Mouse (Mus musculus) induced T-regulatory cell, adult 2 months (primary cell): ENCODE results near the gene Prkag1.

Source experiments
- DNase-seq: peaks from one replicate; pipeline ENCODE4 v3.0.0-alpha.2; 2012; ENCODE audit warnings: low read depth

The Prkag1 gene

DNA sequence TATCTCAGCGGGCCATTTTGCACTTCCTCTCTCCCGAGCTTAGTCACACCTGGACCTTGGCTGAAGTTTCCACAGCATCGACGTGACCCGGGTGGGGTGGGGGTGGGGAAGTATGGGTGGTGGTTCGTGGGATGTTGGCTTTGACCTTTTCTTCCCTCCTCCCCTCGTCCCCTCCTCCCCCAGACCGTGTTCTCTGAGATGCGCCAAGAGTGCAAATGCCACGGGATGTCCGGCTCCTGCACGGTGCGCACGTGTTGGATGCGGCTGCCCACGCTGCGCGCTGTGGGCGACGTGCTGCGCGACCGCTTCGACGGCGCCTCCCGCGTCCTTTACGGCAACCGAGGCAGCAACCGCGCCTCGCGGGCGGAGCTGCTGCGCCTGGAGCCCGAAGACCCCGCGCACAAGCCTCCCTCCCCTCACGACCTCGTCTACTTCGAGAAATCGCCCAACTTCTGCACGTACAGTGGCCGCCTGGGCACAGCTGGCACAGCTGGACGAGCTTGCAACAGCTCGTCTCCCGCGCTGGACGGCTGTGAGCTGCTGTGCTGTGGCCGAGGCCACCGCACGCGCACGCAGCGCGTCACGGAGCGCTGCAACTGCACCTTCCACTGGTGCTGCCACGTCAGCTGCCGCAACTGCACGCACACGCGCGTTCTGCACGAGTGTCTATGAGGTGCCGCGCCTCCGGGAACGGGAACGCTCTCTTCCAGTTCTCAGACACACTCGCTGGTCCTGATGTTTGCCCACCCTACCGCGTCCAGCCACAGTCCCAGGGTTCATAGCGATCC lies 38.9 kb downstream of the Prkag1 start:
- no peak for DNase-seq

DNA sequence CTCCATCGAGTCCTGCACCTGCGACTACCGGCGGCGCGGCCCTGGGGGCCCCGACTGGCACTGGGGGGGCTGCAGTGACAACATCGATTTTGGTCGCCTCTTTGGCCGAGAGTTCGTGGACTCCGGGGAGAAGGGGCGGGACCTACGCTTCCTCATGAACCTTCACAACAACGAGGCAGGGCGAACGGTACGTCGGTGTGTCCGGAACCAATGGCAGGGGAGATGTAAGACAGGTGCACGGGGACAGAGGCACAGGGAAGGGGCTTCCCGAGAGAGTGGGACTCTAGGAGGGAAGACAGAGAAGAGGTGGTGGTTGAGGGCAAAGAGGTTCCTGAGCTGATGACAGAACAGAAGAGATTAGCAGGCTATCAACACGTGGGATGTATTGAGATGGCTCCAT lies 39.5 kb downstream of the Prkag1 start:
- DNase-seq, result peak; percentile 53

DNA sequence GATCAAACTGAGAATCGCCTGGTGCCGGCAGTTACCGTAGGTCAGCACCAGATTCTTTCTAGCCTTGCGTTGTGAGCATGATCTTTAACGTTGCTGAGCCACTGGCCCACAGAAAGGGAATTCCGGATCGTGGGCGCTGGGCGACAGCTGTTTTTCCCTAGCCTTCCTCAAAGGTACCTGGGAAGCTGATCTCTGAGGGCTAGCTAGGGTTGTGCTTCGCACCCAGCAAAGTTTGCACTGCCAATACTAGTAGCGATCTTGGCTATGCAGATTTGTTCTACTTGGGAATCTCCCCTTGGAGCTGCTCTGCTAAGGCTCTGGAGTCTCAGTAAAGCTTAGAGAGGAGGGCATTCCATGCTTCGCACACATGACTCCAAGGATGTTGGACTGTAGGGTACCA lies 40.1 kb downstream of the Prkag1 start:
- DNase-seq, result no peak

DNA sequence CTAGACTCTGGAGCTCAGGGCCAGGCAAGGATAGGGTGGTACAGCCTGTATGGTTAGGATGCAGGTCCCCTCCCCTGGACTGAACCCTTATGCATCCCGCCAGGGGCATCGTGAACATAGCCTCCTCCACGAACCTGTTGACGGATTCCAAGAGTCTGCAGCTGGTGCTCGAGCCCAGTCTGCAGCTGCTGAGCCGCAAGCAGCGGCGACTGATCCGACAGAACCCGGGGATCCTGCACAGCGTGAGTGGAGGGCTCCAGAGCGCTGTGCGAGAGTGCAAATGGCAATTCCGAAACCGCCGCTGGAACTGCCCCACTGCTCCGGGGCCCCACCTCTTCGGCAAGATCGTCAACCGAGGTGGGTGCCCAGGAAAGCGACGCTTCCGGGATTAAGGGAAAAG lies 40.6 kb downstream of the Prkag1 start:
- DNase-seq, result no peak

DNA sequence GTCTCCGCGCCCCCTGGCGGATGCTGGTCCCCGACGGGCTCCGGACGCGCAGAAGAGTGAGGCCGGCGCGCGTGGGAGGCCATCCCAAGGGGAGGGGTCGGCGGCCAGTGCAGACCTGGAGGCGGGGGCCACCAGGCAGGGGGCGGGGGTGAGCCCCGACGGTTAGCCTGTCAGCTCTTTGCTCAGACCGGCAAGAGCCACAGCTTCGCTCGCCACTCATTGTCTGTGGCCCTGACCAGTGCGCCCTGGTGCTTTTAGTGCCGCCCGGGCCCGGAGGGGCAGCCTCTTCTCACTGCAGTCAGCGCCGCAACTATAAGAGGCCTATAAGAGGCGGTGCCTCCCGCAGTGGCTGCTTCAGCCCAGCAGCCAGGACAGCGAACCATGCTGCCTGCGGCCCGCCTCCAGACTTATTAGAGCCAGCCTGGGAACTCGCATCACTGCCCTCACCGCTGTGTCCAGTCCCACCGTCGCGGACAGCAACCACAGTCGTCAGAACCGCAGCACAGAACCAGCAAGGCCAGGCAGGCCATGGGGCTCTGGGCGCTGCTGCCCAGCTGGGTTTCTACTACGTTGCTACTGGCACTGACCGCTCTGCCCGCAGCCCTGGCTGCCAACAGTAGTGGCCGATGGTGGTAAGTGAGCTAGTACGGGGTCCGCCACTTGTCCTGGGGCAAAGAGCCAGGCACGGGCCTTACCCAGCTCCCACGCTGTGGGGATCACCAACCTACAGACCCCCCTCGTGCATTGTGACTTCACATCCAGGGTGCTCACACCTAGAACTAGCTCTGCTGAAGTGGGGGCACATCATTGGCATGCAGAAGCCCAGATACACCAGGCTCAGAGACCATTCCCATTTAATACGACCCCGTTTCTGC lies 41.4 kb downstream of the Prkag1 start, which contains the start of gene Wnt1:
Gene Wnt1 (plus strand): TSS at position 197 of the 875 bp plus-strand sequence.
- peak; percentile 74 for DNase-seq

DNA sequence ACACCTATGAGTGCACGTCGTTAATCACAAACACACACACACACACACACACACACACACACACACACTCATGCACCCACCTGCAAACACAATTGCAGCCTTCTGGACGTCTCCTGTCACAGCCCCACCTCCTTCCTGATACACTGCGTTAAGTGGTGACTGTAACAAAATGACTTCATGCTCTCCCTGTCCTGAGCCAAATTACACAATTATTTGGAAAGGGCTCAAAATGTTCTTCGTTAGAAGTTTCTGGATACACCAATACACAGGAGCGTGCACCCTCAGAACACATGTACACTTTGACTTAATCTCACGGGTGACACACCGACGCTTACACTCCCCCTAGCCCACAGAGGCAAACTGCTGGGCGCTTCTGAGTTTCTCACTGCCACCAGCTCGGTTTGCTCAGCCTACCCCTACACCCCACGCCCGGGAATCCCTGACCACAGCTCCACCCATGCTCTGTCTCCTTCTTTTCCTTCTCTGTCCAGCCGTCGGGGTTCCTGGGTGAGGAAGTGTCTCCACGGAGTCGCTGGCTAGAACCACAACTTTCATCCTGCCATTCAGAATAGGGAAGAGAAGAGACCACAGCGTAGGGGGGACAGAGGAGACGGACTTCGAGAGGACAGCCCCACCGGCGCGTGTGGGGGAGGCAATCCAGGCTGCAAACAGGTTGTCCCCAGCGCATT lies 42.2 kb downstream of the Prkag1 start:
- peak; percentile 38 for DNase-seq

DNA sequence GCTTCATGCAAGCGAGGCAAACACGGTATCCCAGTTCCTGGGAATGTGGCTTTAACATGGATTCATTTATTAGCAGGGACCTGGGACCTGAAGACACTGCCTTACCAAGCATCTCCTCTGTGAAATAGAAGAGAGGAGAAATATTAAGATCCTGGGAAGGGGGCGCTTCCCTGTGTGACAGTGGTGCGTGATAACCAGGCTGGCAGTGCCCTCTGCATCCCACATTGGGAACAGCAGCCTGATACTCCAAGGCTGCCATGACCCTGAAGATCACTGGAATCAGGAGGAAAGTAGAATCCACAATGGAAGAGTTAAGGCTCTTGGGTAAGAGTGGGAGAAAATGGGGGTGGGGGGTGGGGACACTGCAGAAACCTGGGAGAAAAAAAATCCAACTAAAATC lies 43.4 kb downstream of the Prkag1 start:
- DNase-seq, result no peak

DNA sequence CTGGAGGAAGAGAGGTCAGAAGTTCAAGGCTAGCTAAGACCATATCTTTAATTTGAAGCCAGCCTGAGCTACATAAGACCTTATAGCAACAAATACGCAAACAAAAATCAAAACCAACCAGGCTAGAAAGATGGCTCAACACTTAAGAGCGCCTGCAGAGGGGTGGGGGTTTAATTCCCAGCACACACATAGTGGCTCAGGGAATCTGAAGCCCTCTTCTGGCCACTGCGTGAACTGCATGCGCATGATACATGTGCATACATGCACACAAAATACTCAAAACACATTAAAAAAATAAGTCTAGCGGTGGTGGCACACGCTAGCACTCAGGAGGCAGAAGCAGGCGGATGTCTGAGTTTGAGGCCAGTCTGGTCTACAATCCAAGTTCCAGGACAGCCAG lies 45.6 kb downstream of the Prkag1 start:
- DNase-seq, result peak; percentile 66

DNA sequence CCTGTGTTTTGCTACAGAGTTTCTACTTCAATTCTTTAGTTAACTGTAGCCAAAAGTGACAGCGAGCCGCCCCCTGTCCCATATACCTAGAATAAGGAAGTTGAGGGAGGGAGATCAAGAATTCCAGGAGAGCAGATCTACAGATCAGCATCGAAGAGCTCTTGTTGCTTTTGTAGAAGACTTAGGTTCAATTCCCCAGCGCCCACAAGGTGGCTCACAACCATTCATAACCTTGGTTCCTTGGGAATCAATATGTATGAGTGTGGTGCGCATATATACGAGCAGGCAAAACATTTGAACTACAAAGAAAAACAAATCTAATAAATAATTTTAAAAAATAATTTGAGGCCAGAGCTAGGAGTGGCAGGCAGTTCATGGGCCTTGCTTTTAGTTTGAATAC lies 50.2 kb downstream of the Prkag1 start:
- no peak for DNase-seq

DNA sequence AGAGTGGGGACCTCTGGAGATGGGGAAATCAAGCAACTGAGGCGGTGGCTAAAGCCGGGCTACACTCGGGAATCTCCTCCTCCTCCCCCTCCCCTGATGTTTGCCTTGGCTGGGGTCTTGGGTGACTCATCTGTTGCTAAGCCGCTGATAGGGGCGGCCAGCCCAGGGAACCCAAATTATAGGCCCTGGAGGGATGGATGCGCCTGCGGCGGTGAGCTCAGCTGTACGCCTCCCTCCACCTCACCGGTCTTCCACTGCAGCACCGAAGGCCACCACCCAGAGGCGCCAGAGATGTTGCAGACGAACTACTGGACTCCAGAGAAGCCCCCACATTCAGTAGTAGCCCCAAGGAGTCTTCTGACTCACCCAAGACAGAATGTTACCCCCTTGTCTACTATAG lies 50.7 kb downstream of the Prkag1 start:
- no peak for DNase-seq

DNA sequence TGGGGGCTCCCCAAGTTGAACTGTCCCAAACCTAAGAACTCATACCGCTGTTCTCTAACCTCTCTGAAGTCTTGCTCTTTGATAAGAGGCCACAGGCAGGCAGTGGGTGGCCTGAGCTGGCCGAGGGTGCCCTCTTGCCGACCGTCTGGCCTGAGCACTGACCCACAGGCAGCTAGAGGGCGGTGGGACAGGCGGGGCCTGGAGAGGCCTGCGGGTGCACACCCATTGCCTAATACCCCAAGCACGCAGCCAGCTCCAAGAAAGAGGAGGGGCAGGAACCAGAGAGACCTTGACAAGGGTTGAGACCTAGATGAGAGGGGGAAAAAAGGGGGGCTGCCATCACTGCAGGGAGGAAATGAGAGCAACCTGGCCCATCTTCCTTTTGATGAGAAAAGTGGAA lies 51.2 kb downstream of the Prkag1 start:
- no peak for DNase-seq

DNA sequence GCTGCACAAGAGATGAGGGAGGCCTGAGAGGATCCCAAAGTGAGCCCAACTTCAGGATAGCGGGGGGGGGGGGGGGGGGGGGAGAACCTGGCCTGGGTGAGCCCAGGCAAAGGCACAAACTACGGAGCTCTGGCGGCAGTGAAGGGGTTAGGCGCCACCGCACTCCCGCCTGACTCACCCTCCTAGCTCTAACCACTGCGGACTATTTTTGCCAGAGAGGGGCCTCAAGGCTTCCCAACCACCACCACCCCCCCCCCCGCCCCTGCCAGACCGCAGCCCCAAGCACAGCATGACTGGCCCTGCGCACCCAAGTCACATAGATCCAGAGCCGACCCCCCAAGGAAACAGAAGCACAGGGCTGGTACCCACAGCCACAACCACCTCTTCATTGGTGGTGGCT lies 52.5 kb downstream of the Prkag1 start:
- no peak for DNase-seq

DNA sequence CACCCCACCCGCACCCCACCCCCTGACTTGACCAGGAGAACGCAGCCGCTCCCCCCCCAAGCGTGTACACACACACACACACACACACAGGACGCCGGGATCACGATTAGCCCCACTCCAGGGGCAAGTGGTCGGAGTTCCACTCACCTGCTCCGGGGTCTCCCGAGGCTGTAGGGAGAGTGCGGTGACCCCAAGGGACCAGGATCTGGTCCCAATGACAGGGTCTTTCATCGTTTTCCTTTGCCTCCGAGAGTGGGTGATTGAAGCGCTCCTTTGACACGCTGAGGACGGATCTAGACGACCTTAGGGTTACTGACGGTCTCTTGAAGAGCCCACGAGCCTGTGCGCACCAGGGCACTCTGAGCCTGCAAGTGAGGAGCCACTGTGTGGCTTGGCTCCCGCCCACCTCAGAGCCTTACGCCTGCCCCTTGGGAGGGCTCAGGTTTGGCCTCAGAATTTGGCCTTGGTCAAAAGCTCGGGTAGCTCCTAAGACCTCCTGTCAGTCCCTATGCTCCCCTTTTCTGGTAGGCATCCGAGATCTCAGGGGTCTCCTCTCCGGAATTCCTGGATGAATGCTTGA lies 53.0 kb downstream of the Prkag1 start:
- DNase-seq, result no peak

DNA sequence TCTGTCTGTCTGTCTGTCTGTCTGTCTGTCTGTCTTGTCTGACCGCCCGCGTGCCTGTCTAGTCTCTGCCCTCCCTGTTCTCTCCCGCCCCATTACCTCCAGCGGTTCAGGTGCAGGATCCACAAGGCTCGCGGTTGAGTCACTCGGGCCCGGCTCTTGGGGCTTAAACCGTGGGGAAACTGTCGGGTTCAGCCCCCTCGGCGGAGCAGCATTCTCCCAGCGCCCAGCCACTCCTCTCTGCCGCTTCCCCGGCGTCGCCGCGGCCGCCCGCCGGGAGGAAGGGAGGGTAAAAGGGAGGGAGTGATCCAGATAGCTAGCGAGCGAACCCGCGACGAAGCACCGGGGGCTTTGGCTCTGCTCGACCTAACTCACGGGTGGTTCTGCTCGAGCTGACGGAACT lies 53.6 kb downstream of the Prkag1 start, which contains the start of gene Wnt10b:
Gene Wnt10b (minus strand): TSS at position 389 of the 400 bp plus-strand sequence.
- DNase-seq, result peak; percentile 48

DNA sequence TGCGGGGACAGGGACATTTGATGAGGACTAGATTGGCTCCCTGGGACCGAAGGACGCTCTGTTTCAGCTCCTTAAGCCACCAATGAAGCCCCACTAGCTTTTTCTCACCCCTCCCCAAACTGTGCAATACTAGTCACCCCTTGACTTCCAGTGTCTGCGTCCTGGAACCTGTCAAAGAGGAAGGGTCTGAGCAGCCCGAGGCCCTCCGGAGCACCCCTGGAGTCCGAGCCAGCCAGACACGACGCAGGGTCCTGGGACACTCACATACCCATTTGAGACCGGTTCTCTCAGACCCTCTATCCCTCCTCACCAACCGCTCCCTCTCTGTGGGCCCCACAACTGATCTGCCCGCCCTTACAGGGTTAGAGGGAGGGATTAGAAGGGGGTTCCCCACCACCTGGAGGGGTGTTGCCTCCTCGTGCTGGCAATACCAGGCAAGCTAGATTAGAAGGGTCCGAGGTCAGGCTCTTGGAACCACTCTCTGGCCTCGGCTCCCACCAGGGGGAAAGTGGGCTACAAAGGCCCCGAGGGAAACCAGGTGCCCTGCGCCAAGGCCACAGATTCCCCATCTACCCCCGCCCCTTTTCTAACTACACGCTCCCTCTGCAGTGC lies 54.2 kb downstream of the Prkag1 start:
- peak; percentile 52 for DNase-seq

DNA sequence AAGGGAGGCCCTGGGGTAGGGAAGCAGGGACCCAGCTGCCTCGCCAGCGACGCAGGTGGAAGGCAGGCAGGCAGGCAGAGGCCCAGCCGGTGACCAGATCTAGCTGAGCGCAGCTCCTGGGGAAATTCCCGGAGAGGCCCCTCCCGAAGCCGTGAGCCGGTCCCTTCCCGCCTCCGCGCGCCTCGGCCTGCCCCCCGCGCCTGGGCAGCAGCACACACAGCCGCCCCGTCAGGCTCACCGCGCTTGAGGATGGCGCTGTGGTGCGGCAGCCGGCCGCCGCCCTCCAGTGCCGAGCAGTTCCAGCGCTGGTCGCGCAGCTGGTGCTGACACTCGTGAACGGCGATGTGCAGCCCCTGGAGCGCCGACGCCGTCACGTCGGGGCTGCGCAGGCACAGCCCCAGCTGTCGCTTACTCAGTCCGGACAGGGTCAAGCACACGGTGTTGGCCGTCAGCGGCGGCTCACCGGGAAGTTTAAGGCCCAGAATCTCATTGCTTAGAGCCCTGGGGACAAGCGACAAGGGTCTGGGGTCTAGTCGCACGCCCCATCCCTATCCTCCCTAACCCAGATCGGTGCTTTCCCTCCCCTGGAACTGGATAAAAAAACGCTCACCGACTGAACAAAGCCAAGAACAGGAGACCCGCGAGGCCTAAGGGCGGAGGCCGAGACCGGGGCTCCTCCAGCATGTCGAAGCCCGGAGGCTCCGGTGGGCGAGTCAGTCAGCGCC lies 54.9 kb downstream of the Prkag1 start:
- peak; percentile 77 for DNase-seq

DNA sequence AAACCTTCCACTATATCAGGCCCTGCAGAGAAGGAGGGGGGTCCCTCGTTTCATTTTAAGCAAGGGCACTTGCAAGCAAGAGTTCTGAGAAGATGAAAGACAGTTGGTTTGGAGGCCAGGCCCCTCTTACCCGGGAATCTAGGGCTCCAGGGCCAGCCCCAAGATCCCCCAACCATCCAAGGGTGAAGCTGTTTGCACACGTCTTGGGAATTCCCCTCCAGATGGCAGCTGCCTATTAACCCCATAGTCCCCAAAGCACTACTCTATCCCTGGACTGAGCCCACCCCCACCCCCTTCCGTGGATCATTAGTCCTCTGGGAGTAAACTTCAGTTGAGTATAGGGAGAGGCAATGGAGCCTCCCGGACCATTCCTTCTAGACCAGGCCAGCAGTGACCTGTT lies 55.8 kb downstream of the Prkag1 start:
- no peak for DNase-seq

DNA sequence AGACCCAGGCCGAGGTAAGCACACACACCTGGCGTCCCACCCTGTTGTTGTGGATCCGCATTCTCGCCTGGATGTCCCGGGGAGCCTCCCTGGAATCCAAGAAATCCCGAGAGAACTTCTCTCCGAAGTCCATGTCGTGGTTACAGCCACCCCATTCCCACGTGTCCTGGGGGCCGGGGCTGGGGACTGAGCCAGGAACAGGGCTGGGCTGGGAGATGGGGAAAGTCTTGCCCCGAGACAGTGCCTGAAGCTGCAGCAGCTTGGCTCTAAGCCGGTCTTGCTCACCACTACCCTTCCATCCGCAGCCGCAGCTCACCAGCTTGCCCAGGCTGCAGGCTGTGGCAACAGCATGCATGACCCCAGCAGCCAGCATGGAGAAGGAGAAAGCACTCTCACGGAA lies 57.2 kb downstream of the Prkag1 start:
- DNase-seq, result no peak

DNA sequence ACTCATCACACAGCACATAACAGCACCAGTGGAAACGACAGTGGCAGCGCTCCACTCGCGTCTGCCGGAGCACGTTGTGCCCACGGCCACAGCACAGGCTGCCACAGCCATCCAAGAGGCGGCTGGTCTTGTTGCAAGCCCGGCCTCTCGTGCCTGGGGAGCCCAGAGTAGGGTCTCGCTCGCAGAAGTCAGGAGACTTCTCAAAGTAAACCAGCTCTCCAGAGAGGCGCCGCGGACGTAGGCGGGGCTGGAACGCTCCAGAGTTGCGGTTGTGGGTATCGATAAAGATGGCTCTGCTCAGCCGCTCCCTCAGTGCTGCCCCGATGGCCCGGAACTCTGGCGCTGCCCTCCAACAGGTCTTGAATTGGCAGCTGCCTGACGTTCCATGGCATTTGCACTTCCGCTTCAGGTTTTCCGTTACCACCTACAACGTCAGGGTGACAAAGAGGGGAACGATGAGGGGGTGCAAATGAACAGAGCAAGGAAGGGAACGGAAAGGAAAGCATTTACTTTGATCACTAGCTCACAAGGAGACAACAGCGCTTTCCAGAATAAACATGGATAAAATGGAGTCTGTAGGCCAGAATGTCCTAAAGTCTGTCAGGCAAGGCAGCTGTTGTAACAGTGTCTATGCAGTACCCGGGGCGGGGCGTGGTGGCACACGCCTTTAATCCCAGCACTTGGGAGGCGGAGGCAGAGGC lies 58.7 kb downstream of the Prkag1 start:
- peak; percentile 86 for DNase-seq

DNA sequence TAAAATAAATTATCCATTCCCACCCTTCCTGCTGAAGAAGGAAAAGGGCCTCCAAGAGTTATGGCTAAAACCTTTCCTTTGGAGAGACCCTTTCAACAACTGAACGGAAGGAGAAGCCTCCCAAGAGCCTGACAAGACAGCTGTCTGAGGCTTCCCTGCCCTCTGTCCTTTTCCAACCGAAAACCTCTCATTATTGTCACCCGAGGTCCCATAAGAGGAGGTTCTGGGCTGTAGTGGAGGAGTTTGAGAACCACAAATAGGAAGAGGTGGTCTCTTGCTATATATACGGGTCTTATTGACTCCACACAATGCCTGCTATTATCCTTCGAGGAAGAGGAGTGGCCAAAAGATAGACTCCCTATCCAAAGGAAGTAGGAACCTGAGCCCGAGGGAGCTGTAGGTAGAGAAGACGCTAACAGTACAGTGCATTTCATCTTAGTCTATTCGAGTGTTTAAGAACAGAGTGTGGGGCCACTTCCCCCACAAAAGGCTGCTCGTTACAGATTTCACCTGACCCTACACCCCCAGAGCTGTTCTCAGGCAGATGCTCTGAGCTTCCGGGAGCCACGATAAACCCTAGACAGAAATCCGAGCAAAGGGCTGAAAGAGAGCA lies 59.4 kb downstream of the Prkag1 start:
- no peak for DNase-seq
